Mouse (Mus musculus) MEL (cell line): ENCODE measurements around the gene Igsf21. TPM values are rescaled to one million over a fixed set of nuclear protein-coding genes. Genes with fewer than 3 reads are reported as not detected.

Source experiments
- DNase-seq: peaks from one replicate; pipeline ENCODE4 v3.0.0; 2011; ENCODE audit warnings: low read depth, low spot score
- H3K27ac ChIP-seq: 2 replicates; pipeline ENCODE4 v1.5.1; 2012; ENCODE audit warnings: low read depth, mild to moderate bottlenecking, control low read depth, low read length, moderate library complexity; ENCODE audit not compliant: control insufficient read depth
- H3K27me3 ChIP-seq, 2 experiments: fragments of 150-350 bp in 1 of 2; sonication (generic) in 1 of 2; 2 replicates each; pipeline ENCODE4 v1.6.1; 2012; ENCODE audit warnings: low read length in 2 of 2, mild to moderate bottlenecking in 2 of 2, improper control_type of control experiment in 1 of 2, moderate library complexity in 1 of 2; ENCODE audit not compliant: insufficient read depth in 2 of 2, control insufficient read depth in 1 of 2
- H3K36me3 ChIP-seq, 2 experiments: 2 replicates each; pipeline ENCODE4 v1.6.1; 2012 to 2014; ENCODE audit warnings: low read length in 2 of 2, improper control_type of control experiment in 1 of 2, inconsistent platforms in 1 of 2, mild to moderate bottlenecking in 1 of 2; ENCODE audit not compliant: insufficient read depth in 2 of 2, control insufficient read depth in 1 of 2
- H3K4me1 ChIP-seq, 2 experiments: fragments of 150-350 bp in 1 of 2; sonication (generic) in 1 of 2; 2 replicates each; pipeline ENCODE4 v1.6.1; 2012; ENCODE audit warnings: low read length in 2 of 2, improper control_type of control experiment in 1 of 2, mild to moderate bottlenecking in 1 of 2; ENCODE audit not compliant: insufficient read depth in 2 of 2, control insufficient read depth in 1 of 2
- H3K4me3 ChIP-seq, 2 experiments: fragments of 150-350 bp in 1 of 2; sonication (generic) in 1 of 2; 2 replicates each; pipeline ENCODE4 v1.5.1; 2012; ENCODE audit warnings: low read depth in 2 of 2, low read length in 2 of 2, mild to moderate bottlenecking in 2 of 2, moderate library complexity in 2 of 2, control low read depth in 1 of 2, improper control_type of control experiment in 1 of 2; ENCODE audit not compliant: control insufficient read depth in 1 of 2, insufficient read depth in 1 of 2
- H3K79me2 ChIP-seq: 2 replicates; pipeline ENCODE4 v1.6.1; 2012; ENCODE audit warnings: mild to moderate bottlenecking, low read length, moderate library complexity; ENCODE audit not compliant: control insufficient read depth, poor library complexity, insufficient read depth
- H3K9ac ChIP-seq: 2 replicates; pipeline ENCODE4 v1.6.1; 2012; ENCODE audit warnings: low read depth, mild to moderate bottlenecking, control low read depth, low read length, moderate library complexity; ENCODE audit not compliant: control insufficient read depth, poor library complexity, severe bottlenecking
- H3K9me3 ChIP-seq: fragments of 150-350 bp; sonication (generic); replicated peaks from 2 replicates; pipeline ENCODE4 v1.6.1; 2012; ENCODE audit warnings: mild to moderate bottlenecking, low read length, improper control_type of control experiment, moderate library complexity; ENCODE audit not compliant: insufficient read depth
- BHLHE40 ChIP-seq: IDR thresholded peaks from 2 replicates; pipeline ENCODE4 v1.6.1; 2012; ENCODE audit warnings: low read depth, mild to moderate bottlenecking, inconsistent platforms, low read length, improper control_type of control experiment, borderline replicate concordance
- CHD2 ChIP-seq: IDR thresholded peaks from 2 replicates; pipeline ENCODE4 v1.6.1; 2011; ENCODE audit warnings: low read length, improper control_type of control experiment
- CTCF ChIP-seq, 3 experiments: IDR thresholded peaks in 2 of 3; conservative IDR thresholded peaks in 1 of 3; 2 replicates each; pipeline ENCODE4 v1.5.1; 2011 to 2012; ENCODE audit warnings: low read length in 3 of 3, low read depth in 2 of 3, mild to moderate bottlenecking in 2 of 3, improper control_type of control experiment in 1 of 3, inconsistent platforms in 1 of 3, mixed read lengths in 1 of 3, moderate library complexity in 1 of 3; ENCODE audit not compliant: control insufficient read depth in 1 of 3, insufficient read depth in 1 of 3, poor library complexity in 1 of 3, severe bottlenecking in 1 of 3
- ELF1 ChIP-seq: IDR thresholded peaks from 2 replicates; pipeline ENCODE4 v1.6.1; 2014; ENCODE audit warnings: low read depth, mild to moderate bottlenecking, inconsistent platforms, low read length, improper control_type of control experiment, moderate library complexity
- EP300 ChIP-seq, 2 experiments: IDR thresholded peaks; 2 replicates each; pipeline ENCODE4 v1.6.1; 2011; ENCODE audit warnings: improper control_type of control experiment in 2 of 2, low read length in 2 of 2, low read depth in 1 of 2, mild to moderate bottlenecking in 1 of 2
- ETS1 ChIP-seq: IDR thresholded peaks from 2 replicates; pipeline ENCODE4 v1.6.1; 2012; ENCODE audit warnings: low read depth, mild to moderate bottlenecking, inconsistent platforms, low read length, improper control_type of control experiment, moderate library complexity
- GATA1 ChIP-seq: IDR thresholded peaks from 2 replicates; pipeline ENCODE4 v1.6.1; 2011; ENCODE audit warnings: low read depth, low read length, improper control_type of control experiment
- MAZ ChIP-seq: IDR thresholded peaks from 2 replicates; pipeline ENCODE4 v1.6.1; 2012; ENCODE audit warnings: low read depth, mild to moderate bottlenecking, inconsistent platforms, low read length, improper control_type of control experiment
- MXI1 ChIP-seq: IDR thresholded peaks from 2 replicates; pipeline ENCODE4 v1.6.1; 2011; ENCODE audit warnings: mild to moderate bottlenecking, low read depth, low read length, improper control_type of control experiment
- MYC ChIP-seq: IDR thresholded peaks from 2 replicates; pipeline ENCODE4 v1.6.1; 2011; ENCODE audit warnings: low read depth, mild to moderate bottlenecking, low read length, improper control_type of control experiment, moderate library complexity
- NELFE ChIP-seq: IDR thresholded peaks from 2 replicates; pipeline ENCODE4 v1.6.1; 2011; ENCODE audit warnings: low read depth, low read length, improper control_type of control experiment
- RAD21 ChIP-seq: IDR thresholded peaks from 2 replicates; pipeline ENCODE4 v1.6.1; 2011; ENCODE audit warnings: mild to moderate bottlenecking, low read depth, low read length, improper control_type of control experiment
- RCOR1 ChIP-seq: IDR thresholded peaks from 2 replicates; pipeline ENCODE4 v1.6.1; 2012; ENCODE audit warnings: low read depth, mild to moderate bottlenecking, inconsistent platforms, low read length, improper control_type of control experiment
- SMC3 ChIP-seq: IDR thresholded peaks from 2 replicates; pipeline ENCODE4 v1.6.1; 2011; ENCODE audit warnings: low read depth, low read length, improper control_type of control experiment
- TAL1 ChIP-seq: IDR thresholded peaks from 2 replicates; pipeline ENCODE4 v1.6.1; 2012; ENCODE audit warnings: mild to moderate bottlenecking, inconsistent platforms, low read length, moderate library complexity, mixed read lengths
- USF1 ChIP-seq: IDR thresholded peaks from 2 replicates; pipeline ENCODE4 v1.6.1; 2014; ENCODE audit warnings: low read depth, mild to moderate bottlenecking, inconsistent platforms, low read length, improper control_type of control experiment, moderate library complexity
- ZKSCAN1 ChIP-seq: IDR thresholded peaks from 2 replicates; pipeline ENCODE4 v1.6.1; 2012; ENCODE audit warnings: low read depth, mild to moderate bottlenecking, inconsistent platforms, low read length, improper control_type of control experiment, moderate library complexity
- ZMIZ1 ChIP-seq: IDR thresholded peaks from 2 replicates; pipeline ENCODE4 v1.6.1; 2012; ENCODE audit warnings: low read depth, mild to moderate bottlenecking, inconsistent platforms, low read length, improper control_type of control experiment, moderate library complexity
- polyA plus RNA-seq, 2 experiments: library from polyadenylated mRNA; stranded (reverse) in 1 of 2; unstranded in 1 of 2; fragments of >175 nt in 1 of 2; fragments of >200 nt in 1 of 2; gene quantifications; 2 replicates each; pipeline versions ENCODE4 v1.2.1 to v1.2.4; 2012; ENCODE audit warnings: low replicate concordance in 2 of 2, low read depth in 1 of 2; ENCODE audit not compliant: insufficient read length in 2 of 2, insufficient read depth in 1 of 2, missing spikeins in 1 of 2
- total RNA-seq: library from RNA; depleted of rRNA; stranded (reverse); fragments of 300-350 nt; gene quantifications from 2 replicates; pipeline ENCODE4 v1.2.3, GENCODE M21; 2012

Igsf21 gene
- total and polyA plus RNA-seq, 3 experiments = not detected

GRCm38 (mm10) chr4:140237305-140237741, 9.3 kb downstream of the Igsf21 start:
- no peaks in the 10 kb centered on the region for H3K27me3 ChIP-seq
- no peak for DNase-seq
- H3K4me3 ChIP-seq = no peak overlapping the region
- no peaks in the 10 kb centered on the region for H3K4me1 ChIP-seq
- H3K79me2 ChIP-seq = no peaks in the 10 kb centered on the region
- no peaks in the 10 kb centered on the region for H3K9me3 ChIP-seq
- no peak overlapping the region for H3K9ac ChIP-seq
- TF ChIP-seq BHLHE40 = no peak
- TF ChIP-seq CHD2 = no peak
- no peak for TF ChIP-seq USF1
- TF ChIP-seq NELFE = no peak
- no peak for TF ChIP-seq GATA1
- TF ChIP-seq MYC = no peak
- TF ChIP-seq SMC3 = no peak
- H3K36me3 ChIP-seq = no peaks in the 10 kb centered on the region
- no peak overlapping the region for H3K27ac ChIP-seq

- Histone ChIP-seq H3K27ac (no peak overlapping the region), H3K9me3 (no peaks in the 10 kb centered on the region), H3K27me3 (no peaks in the 10 kb centered on the region), H3K79me2 (no peaks in the 10 kb centered on the region), H3K4me3 (no peak overlapping the region), H3K4me1 (no peaks in the 10 kb centered on the region), H3K36me3 (no peaks in the 10 kb centered on the region), H3K9ac (no peak overlapping the region)
- no peak for DNase-seq
- TF ChIP-seq CTCF (IDR thresholded peaks at IDR 0.05 in 2 of 3, conservative IDR thresholded peaks at IDR 0.05 in 1 of 3; ENCODE audit: control insufficient read depth in 1 of 3, insufficient read depth in 1 of 3, low read depth in 2 of 3, low read length in 3 of 3, poor library complexity in 1 of 3, severe bottlenecking in 1 of 3) (no peak), TAL1 (no peak), MXI1 (no peak), BHLHE40 (no peak), SMC3 (no peak), ELF1 (no peak), NELFE (no peak), RAD21 (no peak), RCOR1 (no peak), ETS1 (no peak), EP300 (IDR thresholded peaks at IDR 0.05; ENCODE audit: low read depth in 1 of 2, low read length in 2 of 2) (no peak), MAZ (no peak), ZKSCAN1 (no peak), ZMIZ1 (no peak), MYC (no peak)
Measured at GRCm38 (mm10) chr4:140235361-140236153, 11.0 kb downstream of the Igsf21 start.
